Mouse (Mus musculus) olfactory bulb, adult 2 months (tissue): ENCODE data around the gene Nanos2. TPM values are rescaled to one million over a fixed set of nuclear protein-coding genes. Genes with fewer than 3 reads are reported as not detected.
A peak's percentile ranks its signal among the peaks of the same experiment; 100 is the strongest.

ENCODE experiments used
- H3K27ac ChIP-seq: fragments of 200-500 bp; 2 replicates; pipeline ENCODE4 v1.5.1; 2012; ENCODE audit warnings: low read depth, low read length; ENCODE audit not compliant: insufficient read depth
- H3K4me1 ChIP-seq: fragments of 200-500 bp; 2 replicates; pipeline ENCODE4 v1.6.1; 2012; ENCODE audit warnings: low read length; ENCODE audit not compliant: control insufficient read depth, insufficient read depth
- H3K4me3 ChIP-seq: fragments of 200-500 bp; 2 replicates; pipeline ENCODE4 v1.5.1; 2012; ENCODE audit warnings: mild to moderate bottlenecking, low read depth, low read length, moderate library complexity; ENCODE audit not compliant: insufficient read depth
- CTCF ChIP-seq: fragments of 200-500 bp; IDR thresholded peaks from 2 replicates; pipeline ENCODE4 v1.5.1; 2012; ENCODE audit warnings: low read depth, mild to moderate bottlenecking, low read length, moderate library complexity; ENCODE audit not compliant: insufficient read depth
- POLR2A ChIP-seq: fragments of 200-500 bp; IDR thresholded peaks from 2 replicates; pipeline ENCODE4 v1.6.1; 2012; ENCODE audit warnings: mild to moderate bottlenecking, low read depth, low read length, moderate library complexity; ENCODE audit not compliant: insufficient read depth
- WGBS: fragments of 180-500 bp; shearing (Covaris S2); methylation state at CpG from one replicate; pipeline ENCODE4 v1.1.7; 2018; 5-methylcytosine and 5-hydroxymethylcytosine counted together
- polyA plus RNA-seq: library from polyadenylated mRNA; stranded (reverse); fragments of >200 nt; gene quantifications from 2 replicates; pipeline ENCODE4 v1.2.4, GENCODE M21; 2012; ENCODE audit warnings: low replicate concordance; ENCODE audit not compliant: missing spikeins, insufficient read depth, insufficient read length

The Nanos2 gene
- not detected in 2 replicates for polyA plus RNA-seq

DNA sequence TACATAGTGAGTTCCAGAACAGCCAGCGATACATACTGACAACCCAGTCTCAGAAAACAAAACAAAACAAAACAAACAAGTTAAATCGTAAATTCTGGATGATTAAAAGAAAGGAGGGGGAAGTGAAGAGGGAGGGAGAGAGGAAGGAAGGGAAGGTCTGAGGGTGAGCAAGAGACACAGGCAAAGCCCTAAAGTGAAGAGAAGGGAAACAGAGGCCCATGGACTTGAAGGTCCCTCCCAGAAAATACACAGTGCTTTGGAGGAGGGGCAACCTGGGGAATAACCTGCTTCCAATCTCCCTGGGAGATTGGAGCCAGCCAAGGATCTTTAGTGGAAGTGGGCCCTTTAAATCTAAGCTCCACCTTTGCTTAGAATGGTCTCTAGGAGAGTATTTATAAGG is at the start of gene Nanos2:
Gene Nanos2, plus strand, starts transcription at position 301 of the 400 bp plus-strand sequence.
- TF ChIP-seq CTCF (no peak), POLR2A (no peak)
- 59% methylated on average over 2 of the region's 2 CpGs for WGBS
- H3K4me1 ChIP-seq: peaks cover 5% of the 10 kb centered on the region
- no peak within 1 kb of the TSS for H3K4me3 ChIP-seq
- no peak within 1 kb of the TSS for H3K27ac ChIP-seq

GRCm38 (mm10) chr7:18942376-18942775 is 44.8 kb upstream of the Nanos2 start:
- no peak for TF ChIP-seq POLR2A
- TF ChIP-seq CTCF: no peak
- no peak overlapping the region for H3K27ac ChIP-seq
- H3K4me1 ChIP-seq: peaks cover 26% of the 10 kb centered on the region
- no peak overlapping the region for H3K4me3 ChIP-seq
- 29% methylated on average over 1 of the region's 1 CpGs for WGBS

DNA sequence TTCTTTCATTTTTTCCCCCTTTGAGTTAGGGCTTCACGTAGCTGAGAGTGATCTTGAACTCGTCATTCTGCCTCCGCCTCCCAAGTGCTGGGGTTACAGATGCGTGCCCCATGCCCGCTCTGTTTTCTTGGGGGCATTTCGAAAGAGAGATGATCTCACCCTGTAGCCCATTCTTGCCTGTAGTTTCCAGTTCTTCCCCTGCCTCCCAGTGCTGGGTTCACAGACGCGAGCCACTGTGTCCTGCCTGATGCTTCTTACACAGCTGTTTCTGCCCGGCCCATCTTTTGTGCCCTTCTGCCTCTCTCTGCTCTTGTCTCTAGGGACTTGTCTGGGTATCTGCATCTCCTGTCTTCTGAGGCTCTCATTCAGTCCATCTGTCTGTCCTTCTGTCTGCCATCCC is 44.4 kb upstream of the Nanos2 start:
- Histone ChIP-seq H3K4me1 (peaks cover 27% of the 10 kb centered on the region), H3K4me3 (no peak overlapping the region), H3K27ac (no peak overlapping the region)
- TF ChIP-seq POLR2A (no peak), CTCF (no peak)
- 37% methylated on average over 9 of the region's 9 CpGs for WGBS

- Histone ChIP-seq H3K4me3 (no peak overlapping the region), H3K4me1 (peaks cover 40% of the 10 kb centered on the region), H3K27ac (peak overlapping the region; percentile 32)
- TF ChIP-seq POLR2A (no peak), CTCF (no peak)
- WGBS: 40% methylated on average over 6 of the region's 6 CpGs
Observed at GRCm38 (mm10) chr7:18948151-18948550, 39.0 kb upstream of the Nanos2 start.

DNA sequence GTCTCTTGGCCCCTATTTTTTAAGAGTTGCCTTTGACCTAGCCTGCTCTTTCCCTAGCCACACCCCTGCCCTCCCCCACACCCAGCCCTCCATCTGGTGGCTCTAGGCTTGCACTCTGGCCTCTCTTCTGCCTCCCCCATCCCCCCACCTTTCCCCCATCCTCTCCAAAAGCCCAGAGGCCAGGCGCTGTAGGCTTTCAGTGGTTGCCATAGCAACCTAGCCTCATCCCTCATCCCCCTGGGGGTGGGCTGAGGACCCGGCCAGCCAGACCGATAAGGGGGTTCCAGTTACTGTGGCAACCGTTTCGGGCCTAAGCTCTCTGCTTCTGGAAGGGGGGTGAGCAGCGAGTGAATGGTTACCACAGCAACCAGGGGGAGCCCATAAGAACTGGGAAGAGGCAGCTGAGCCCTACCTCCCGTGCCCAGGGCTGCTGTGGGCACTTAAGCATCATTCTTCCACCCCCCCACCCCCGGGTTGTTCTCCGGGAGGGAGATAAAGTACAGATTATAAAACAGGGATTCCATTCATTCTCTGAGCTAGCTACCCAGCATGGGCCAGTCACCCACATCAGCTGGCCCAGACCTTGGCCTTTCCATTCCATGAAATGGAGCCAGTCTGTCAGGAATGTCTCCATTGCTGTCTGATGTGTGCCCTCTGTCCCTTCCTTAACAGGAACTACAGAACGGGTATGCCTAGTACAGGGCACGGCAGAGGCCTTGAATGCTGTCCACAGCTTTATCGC is 37.2 kb upstream of the Nanos2 start:
- no peak for TF ChIP-seq POLR2A
- TF ChIP-seq CTCF: no peak
- no peak overlapping the region for H3K4me3 ChIP-seq
- 10% methylated on average over 12 of the region's 12 CpGs for WGBS
- peaks cover 30% of the 10 kb centered on the region for H3K4me1 ChIP-seq
- H3K27ac ChIP-seq: peak overlapping the region; percentile 81

DNA sequence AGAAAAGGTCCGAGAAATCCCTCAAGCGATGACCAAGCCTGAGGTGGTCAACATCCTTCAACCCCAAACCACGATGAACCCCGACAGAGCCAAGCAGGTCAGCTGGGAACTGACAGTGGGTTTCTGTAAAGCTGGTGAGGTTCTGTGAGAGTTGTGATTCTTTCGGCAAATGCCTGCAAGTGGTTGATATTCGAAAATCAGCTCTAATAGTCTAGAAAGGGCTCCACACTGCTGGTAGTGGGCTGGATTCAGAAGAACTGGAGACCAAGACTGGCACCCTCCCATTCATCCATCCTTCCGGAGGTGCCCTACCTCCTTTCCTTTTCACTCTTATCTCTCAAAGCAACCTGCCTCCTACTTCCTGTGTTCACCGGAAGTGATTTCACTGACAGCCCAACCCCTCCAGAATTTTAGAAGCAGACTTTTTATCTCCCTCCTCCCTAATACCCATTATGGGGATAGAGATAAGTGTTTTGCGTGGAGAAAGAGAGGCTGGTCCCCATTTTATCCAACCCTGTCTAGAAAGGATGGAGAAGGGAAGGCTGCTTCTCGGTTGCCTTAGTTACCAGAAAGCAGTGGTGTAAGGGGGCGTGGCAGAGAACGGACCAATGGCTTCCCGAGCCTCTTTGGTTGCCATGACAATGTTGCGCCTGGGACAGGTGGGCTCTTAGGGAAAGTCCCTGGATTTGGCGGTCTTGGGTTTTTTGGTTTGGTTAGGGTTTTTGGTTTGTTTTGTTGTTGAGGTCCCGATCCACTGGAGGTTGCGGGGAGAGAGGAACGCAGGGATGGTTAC is 36.5 kb upstream of the Nanos2 start:
- H3K4me1 ChIP-seq: peaks cover 30% of the 10 kb centered on the region
- no peak overlapping the region for H3K4me3 ChIP-seq
- H3K27ac ChIP-seq: peak overlapping the region; percentile 81
- WGBS: 19% methylated on average over 18 of the region's 18 CpGs
- TF ChIP-seq CTCF (no peak), POLR2A (no peak)

- no peak for TF ChIP-seq POLR2A
- Histone ChIP-seq H3K27ac (no peak overlapping the region), H3K4me3 (no peak overlapping the region), H3K4me1 (peaks cover 30% of the 10 kb centered on the region)
- 46% methylated on average over 15 of the region's 15 CpGs for WGBS
Observed at GRCm38 (mm10) chr7:18951397-18951796, 35.8 kb upstream of the Nanos2 start.

GRCm38 (mm10) chr7:18957569-18958383 is 29.4 kb upstream of the Nanos2 start:
- H3K4me1 ChIP-seq: peaks cover 38% of the 10 kb centered on the region
- 4% methylated on average over 106 of the region's 107 CpGs for WGBS
- no peak for TF ChIP-seq POLR2A
- TF ChIP-seq CTCF: no peak
- peak overlapping the region; percentile 40 for H3K4me3 ChIP-seq
- no peak overlapping the region for H3K27ac ChIP-seq

GRCm38 (mm10) chr7:18958384-18958766 is 28.8 kb upstream of the Nanos2 start:
- TF ChIP-seq POLR2A (no peak), CTCF (no peak)
- WGBS: 32% methylated on average over 21 of the region's 21 CpGs
- Histone ChIP-seq H3K27ac (no peak overlapping the region), H3K4me1 (peaks cover 43% of the 10 kb centered on the region), H3K4me3 (peak overlapping the region; percentile 40)
